8 mouse cellular contexts compared by ENCODE assay signal in genomic region chr17:23993559-23994428, GRCm38 (mm10). TPM values are rescaled to one million over a fixed set of nuclear protein-coding genes. Genes with fewer than 3 reads are reported as not detected.
DNase-seq lines count a peak whose midpoint lies in the region; ATAC-seq lines count a peak whose summit lies in the region.

No protein-coding gene starts in this region.

- H3K9ac ChIP-seq in intestine, embryonic 14.5 days (ENCODE audit: low read length): peak overlapping the region; percentile 34; the same call in 1 of the 2 replicates

- H3K4me2 ChIP-seq in intestine, embryonic 14.5 days (ENCODE audit: low read length): peak overlapping the region; percentile 48

- H3K4me3 ChIP-seq in intestine, embryonic 14.5 days (ENCODE audit: low read depth, low read length): peak overlapping the region; percentile 16

- 8% methylated on average over 31 of the region's 31 CpGs for WGBS in intestine, embryonic 14.5 days

- H3K27ac ChIP-seq in intestine, embryonic 14.5 days (ENCODE audit: low read depth): no peak overlapping the region

- H3K36me3 ChIP-seq in intestine, embryonic 14.5 days (ENCODE audit: control insufficient read depth, insufficient read depth, low read length): no peaks in the 10 kb centered on the region

- H3K9me3 ChIP-seq in intestine, embryonic 14.5 days (ENCODE audit: control insufficient read depth, low read length): no peaks in the 10 kb centered on the region

- no peaks in the 10 kb centered on the region for H3K27me3 ChIP-seq in intestine, embryonic 14.5 days (replicated peaks; ENCODE audit: control insufficient read depth, insufficient read depth, low read length)

- 0 out of 2 replicates have a peak, but pooled peaks cover 4% of the 10 kb centered on the region for H3K4me1 ChIP-seq in intestine, embryonic 14.5 days (replicated peaks; ENCODE audit: control insufficient read depth, insufficient read depth, low read length)

- DNase-seq in adipocyte (ENCODE audit: low spot score): peak; percentile 41
- DNase-seq in embryo, embryonic 10 days (ENCODE audit: low spot score): peak; percentile 85
- DNase-seq in gastrocnemius, postnatal 25 days: peak; percentile 78
- DNase-seq in intestine, embryonic 14.5 days (ENCODE audit: low spot score): peak; percentile 99
- DNase-seq in left cerebral cortex, postnatal 14 days (ENCODE audit: low spot score in 2 of 2): peak; percentile 98
- peak; percentile 90 for DNase-seq in mesoderm, embryonic 11.5 days (ENCODE audit: low read depth, low spot score)
- DNase-seq in right cerebral cortex, postnatal 25 days: peak; percentile 88
- DNase-seq in urinary bladder, postnatal 36 days (ENCODE audit: low spot score in 2 of 2): peak; percentile 91 to 93

- ATAC-seq in intestine, embryonic 14.5 days (replicated peaks; ENCODE audit: low FRiP score, low TSS enrichment, low read depth): peak; percentile 78

- intact Hi-C loops in left cerebral cortex, postnatal 14 days (cut with DNase I): no loop called here

RNA-seq across cellular contexts. Expression of gene Prss22, which starts 4.1 kb away (rescaled TPM):
- total RNA-seq in gastrocnemius, postnatal 25 days (2021): not detected
- not detected in 2 replicates for polyA plus RNA-seq in intestine, embryonic 14.5 days (2014; fragmentation: Nextera tagmentation; extraction: Ambion mirVana)
- 1 to 10 TPM; 1.8 to 2.2 TPM for total RNA-seq in left cerebral cortex, postnatal 14 days (2021)

RNA-seq across cellular contexts. Expression of gene Prss30, which starts 13.4 kb away (rescaled TPM):
- total RNA-seq in gastrocnemius, postnatal 25 days (2021): not detected
- polyA plus RNA-seq in intestine, embryonic 14.5 days (2014; fragmentation: Nextera tagmentation; extraction: Ambion mirVana): 0.12 TPM in 1 of 2 replicates, not detected in the other
- total RNA-seq in left cerebral cortex, postnatal 14 days (2021): under 1 TPM; 0.48 to 0.93 TPM

RNA-seq across cellular contexts. Expression of gene Sbpl, which starts 38.7 kb away (rescaled TPM):
- total RNA-seq in gastrocnemius, postnatal 25 days (2021): not detected
- not detected in 2 replicates for polyA plus RNA-seq in intestine, embryonic 14.5 days (2014; fragmentation: Nextera tagmentation; extraction: Ambion mirVana)
- total RNA-seq in left cerebral cortex, postnatal 14 days (2021): not detected

RNA-seq across cellular contexts. Expression of gene Prss27, which starts 44.1 kb away (rescaled TPM):
- not detected for total RNA-seq in gastrocnemius, postnatal 25 days (2021)
- polyA plus RNA-seq in intestine, embryonic 14.5 days (2014; fragmentation: Nextera tagmentation; extraction: Ambion mirVana): 0.28 and 0.43 TPM in 2 replicates
- not detected for total RNA-seq in left cerebral cortex, postnatal 14 days (2021)

RNA-seq across cellular contexts. Expression of gene Sbp, which starts 52.3 kb away (rescaled TPM):
- total RNA-seq in gastrocnemius, postnatal 25 days (2021): not detected
- not detected in 2 replicates for polyA plus RNA-seq in intestine, embryonic 14.5 days (2014; fragmentation: Nextera tagmentation; extraction: Ambion mirVana)
- not detected for total RNA-seq in left cerebral cortex, postnatal 14 days (2021)

Comparison
In these comparisons a context has a peak if more than half of its experiments do, and no peak if none do; other contexts are left out.
1. DNase-seq: peak in every context shown above with its lines; median percentile 99 in intestine, embryonic 14.5 days; 98 in left cerebral cortex, postnatal 14 days; 92 in urinary bladder, postnatal 36 days; 90 in mesoderm, embryonic 11.5 days; 88 in right cerebral cortex, postnatal 25 days; 85 in embryo, embryonic 10 days; 78 in gastrocnemius, postnatal 25 days; 41 in adipocyte.